Mouse (Mus musculus): ENCODE measurements around the gene Phtf2. TPM values are rescaled to one million over a fixed set of nuclear protein-coding genes. Genes with fewer than 3 reads are reported as not detected.
"Not testable (repeated sequence)": the region's sequence is repeated elsewhere in the genome, so short reads cannot be mapped to it uniquely, and the experiment has no call there.

The Phtf2 gene
- polyA plus RNA-seq, 1 experiment from 2014 or later = 20.8 TPM

- Histone ChIP-seq H3K27me3 (ENCODE audit: control insufficient read depth, insufficient read depth, low read length) (no peaks in the 10 kb centered on the region), H3K4me2 (no peak overlapping the region), H3K4me3 (ENCODE audit: low read depth, low read length) (no peak overlapping the region), H3K36me3 (ENCODE audit: control insufficient read depth, insufficient read depth, low read length) (no peaks in the 10 kb centered on the region), H3K27ac (ENCODE audit: low read depth, low read length) (no peak overlapping the region), H3K9ac (ENCODE audit: low read length) (no peak overlapping the region), H3K9me3 (ENCODE audit: control insufficient read depth, low read length) (no peaks in the 10 kb centered on the region), H3K4me1 (ENCODE audit: control insufficient read depth, insufficient read depth, low read length) (no peaks in the 10 kb centered on the region)
- DNase-seq (ENCODE audit: low spot score, missing footprints) (no peak), ATAC-seq (ENCODE audit: low FRiP score) (no peak)
- WGBS = 89% methylated on average over 6 of the region's 6 CpGs
Observed at GRCm38 (mm10) chr5:20810449-20810848, 71.5 kb downstream of the Phtf2 start.

GRCm38 (mm10) chr5:20795932-20796331 lies 86.0 kb downstream of the Phtf2 start:
- Histone ChIP-seq H3K27ac (ENCODE audit: low read depth, low read length) (no peak overlapping the region), H3K27me3 (ENCODE audit: control insufficient read depth, insufficient read depth, low read length) (no peaks in the 10 kb centered on the region), H3K4me2 (no peak overlapping the region), H3K9ac (ENCODE audit: low read length) (no peak overlapping the region), H3K4me1 (ENCODE audit: control insufficient read depth, insufficient read depth, low read length) (no peaks in the 10 kb centered on the region), H3K4me3 (ENCODE audit: low read depth, low read length) (no peak overlapping the region), H3K36me3 (ENCODE audit: control insufficient read depth, insufficient read depth, low read length) (peaks cover 4% of the 10 kb centered on the region; the same call in 1 of the 2 replicates), H3K9me3 (ENCODE audit: control insufficient read depth, low read length) (no peaks in the 10 kb centered on the region)
- no peak for DNase-seq (ENCODE audit: low spot score, missing footprints)
- ATAC-seq (ENCODE audit: low FRiP score) = no peak
- WGBS = 94% methylated on average over 5 of the region's 5 CpGs

GRCm38 (mm10) chr5:20791793-20792554 lies 90.0 kb downstream of the Phtf2 start:
- Histone ChIP-seq H3K9me3 (ENCODE audit: control insufficient read depth, low read length) (no peaks in the 10 kb centered on the region), H3K36me3 (ENCODE audit: control insufficient read depth, insufficient read depth, low read length) (peaks cover 4% of the 10 kb centered on the region; the same call in 1 of the 2 replicates), H3K27me3 (ENCODE audit: control insufficient read depth, insufficient read depth, low read length) (no peaks in the 10 kb centered on the region), H3K27ac (ENCODE audit: low read depth, low read length) (no peak overlapping the region), H3K4me1 (ENCODE audit: control insufficient read depth, insufficient read depth, low read length) (no peaks in the 10 kb centered on the region), H3K4me3 (ENCODE audit: low read depth, low read length) (no peak overlapping the region), H3K9ac (ENCODE audit: low read length) (no peak overlapping the region), H3K4me2 (no peak overlapping the region)
- WGBS = 90% methylated on average over 10 of the region's 10 CpGs
- no peak for DNase-seq (ENCODE audit: low spot score, missing footprints)
- ATAC-seq (ENCODE audit: low FRiP score) = no peak

GRCm38 (mm10) chr5:20786471-20786870 lies 95.5 kb downstream of the Phtf2 start:
- not testable (repeated sequence) for H3K27me3 ChIP-seq (ENCODE audit: control insufficient read depth, insufficient read depth, low read length); ATAC-seq (ENCODE audit: low FRiP score); H3K9ac ChIP-seq (ENCODE audit: low read length); DNase-seq (ENCODE audit: low spot score, missing footprints); H3K4me1 ChIP-seq (ENCODE audit: control insufficient read depth, insufficient read depth, low read length); H3K4me3 ChIP-seq (ENCODE audit: low read depth, low read length); H3K4me2 ChIP-seq; H3K27ac ChIP-seq (ENCODE audit: low read depth, low read length); H3K36me3 ChIP-seq (ENCODE audit: control insufficient read depth, insufficient read depth, low read length); H3K9me3 ChIP-seq (ENCODE audit: control insufficient read depth, low read length)
- 87% methylated on average over 2 of the region's 5 CpGs for WGBS

GRCm38 (mm10) chr5:20781116-20781515 lies 100.8 kb downstream of the Phtf2 start:
- WGBS = 97% methylated on average over 1 of the region's 1 CpGs
- Histone ChIP-seq H3K27ac (ENCODE audit: low read depth, low read length) (no peak overlapping the region), H3K9me3 (ENCODE audit: control insufficient read depth, low read length) (no peaks in the 10 kb centered on the region), H3K27me3 (ENCODE audit: control insufficient read depth, insufficient read depth, low read length) (no peaks in the 10 kb centered on the region), H3K4me2 (no peak overlapping the region), H3K9ac (ENCODE audit: low read length) (no peak overlapping the region), H3K4me1 (ENCODE audit: control insufficient read depth, insufficient read depth, low read length) (no peaks in the 10 kb centered on the region), H3K4me3 (ENCODE audit: low read depth, low read length) (no peak overlapping the region), H3K36me3 (ENCODE audit: control insufficient read depth, insufficient read depth, low read length) (no peaks in the 10 kb centered on the region)
- ATAC-seq (ENCODE audit: low FRiP score) (no peak), DNase-seq (ENCODE audit: low spot score, missing footprints) (no peak)

- Histone ChIP-seq H3K27ac (ENCODE audit: low read depth, low read length) (no peak overlapping the region), H3K4me2 (no peak overlapping the region), H3K9ac (ENCODE audit: low read length) (no peak overlapping the region), H3K4me3 (ENCODE audit: low read depth, low read length) (no peak overlapping the region), H3K36me3 (ENCODE audit: control insufficient read depth, insufficient read depth, low read length) (no peaks in the 10 kb centered on the region), H3K27me3 (ENCODE audit: control insufficient read depth, insufficient read depth, low read length) (no peaks in the 10 kb centered on the region), H3K9me3 (ENCODE audit: control insufficient read depth, low read length) (no peaks in the 10 kb centered on the region), H3K4me1 (ENCODE audit: control insufficient read depth, insufficient read depth, low read length) (no peaks in the 10 kb centered on the region)
- ATAC-seq (ENCODE audit: low FRiP score) (no peak), DNase-seq (ENCODE audit: low spot score, missing footprints) (no peak)
- WGBS = 80% methylated on average over 2 of the region's 2 CpGs
Observed at GRCm38 (mm10) chr5:20779191-20779590, 102.7 kb downstream of the Phtf2 start.

GRCm38 (mm10) chr5:20778274-20778984 lies 103.5 kb downstream of the Phtf2 start:
- Histone ChIP-seq H3K9me3 (ENCODE audit: control insufficient read depth, low read length) (no peaks in the 10 kb centered on the region), H3K27me3 (ENCODE audit: control insufficient read depth, insufficient read depth, low read length) (no peaks in the 10 kb centered on the region), H3K4me3 (ENCODE audit: low read depth, low read length) (no peak overlapping the region), H3K9ac (ENCODE audit: low read length) (no peak overlapping the region), H3K4me2 (no peak overlapping the region), H3K27ac (ENCODE audit: low read depth, low read length) (no peak overlapping the region), H3K4me1 (ENCODE audit: control insufficient read depth, insufficient read depth, low read length) (no peaks in the 10 kb centered on the region), H3K36me3 (ENCODE audit: control insufficient read depth, insufficient read depth, low read length) (no peaks in the 10 kb centered on the region)
- DNase-seq (ENCODE audit: low spot score, missing footprints) (no peak), ATAC-seq (ENCODE audit: low FRiP score) (no peak)
- 84% methylated on average over 8 of the region's 8 CpGs for WGBS

GRCm38 (mm10) chr5:20773341-20773740 lies 108.6 kb downstream of the Phtf2 start:
- H3K27ac ChIP-seq (ENCODE audit: low read depth, low read length) = no peak overlapping the region
- H3K4me3 ChIP-seq (ENCODE audit: low read depth, low read length) = no peak overlapping the region
- 78% methylated on average over 3 of the region's 3 CpGs for WGBS
- no peak overlapping the region for H3K4me2 ChIP-seq
- H3K4me1 ChIP-seq (ENCODE audit: control insufficient read depth, insufficient read depth, low read length) = no peaks in the 10 kb centered on the region
- no peaks in the 10 kb centered on the region for H3K9me3 ChIP-seq (ENCODE audit: control insufficient read depth, low read length)
- H3K36me3 ChIP-seq (ENCODE audit: control insufficient read depth, insufficient read depth, low read length) = no peaks in the 10 kb centered on the region; the same call in 1 of the 2 replicates
- DNase-seq (ENCODE audit: low spot score, missing footprints) = peak; percentile 87
- H3K9ac ChIP-seq (ENCODE audit: low read length) = no peak overlapping the region
- no peaks in the 10 kb centered on the region for H3K27me3 ChIP-seq (ENCODE audit: control insufficient read depth, insufficient read depth, low read length)
- no peak for ATAC-seq (ENCODE audit: low FRiP score)

GRCm38 (mm10) chr5:20765365-20765920 lies 116.5 kb downstream of the Phtf2 start:
- Histone ChIP-seq H3K4me2 (no peak overlapping the region), H3K27me3 (ENCODE audit: control insufficient read depth, insufficient read depth, low read length) (no peaks in the 10 kb centered on the region), H3K36me3 (ENCODE audit: control insufficient read depth, insufficient read depth, low read length) (no peaks in the 10 kb centered on the region), H3K9ac (ENCODE audit: low read length) (no peak overlapping the region), H3K9me3 (ENCODE audit: control insufficient read depth, low read length) (no peaks in the 10 kb centered on the region), H3K4me3 (ENCODE audit: low read depth, low read length) (no peak overlapping the region), H3K27ac (ENCODE audit: low read depth, low read length) (no peak overlapping the region), H3K4me1 (ENCODE audit: control insufficient read depth, insufficient read depth, low read length) (no peaks in the 10 kb centered on the region)
- ATAC-seq (ENCODE audit: low FRiP score) (no peak), DNase-seq (ENCODE audit: low spot score, missing footprints) (no peak)
- WGBS = 93% methylated on average over 7 of the region's 7 CpGs

All from midbrain, embryonic 11.5 days (tissue).